Mouse (Mus musculus) erythroblast, embryonic 14.5 days (primary cell): ENCODE data around the gene Palm2.

ENCODE experiments used
- GATA1 ChIP-seq: IDR thresholded peaks from 2 replicates; pipeline ENCODE4 v1.6.1; 2012; ENCODE audit warnings: low read length, inconsistent platforms, mixed read lengths
- TAL1 ChIP-seq: IDR thresholded peaks from 3 replicates; pipeline ENCODE4 v1.6.1; 2012; ENCODE audit warnings: low read length, inconsistent platforms, mixed read lengths

DNA sequence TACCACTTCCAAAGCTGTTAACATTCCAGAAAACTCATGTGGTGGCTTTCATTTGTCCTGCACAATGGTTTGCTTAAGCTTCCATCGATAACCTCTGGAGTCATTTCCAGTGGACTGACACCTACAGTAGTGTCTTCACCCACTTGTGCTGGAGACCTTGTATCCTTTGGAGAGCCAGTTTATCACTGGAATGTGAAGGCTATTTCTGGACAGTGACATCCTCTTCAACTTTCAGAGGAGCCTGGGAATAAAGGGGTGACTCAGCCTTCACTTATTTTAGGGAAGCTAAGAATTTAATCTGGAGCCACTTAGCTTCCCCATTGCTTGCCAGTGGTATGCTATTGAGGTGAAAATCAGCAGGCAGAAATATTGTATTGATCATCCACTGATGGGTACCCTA is 154.3 kb downstream of the Palm2 start:
- no peak for TF ChIP-seq TAL1
- no peak for TF ChIP-seq GATA1
